Mouse (Mus musculus): ENCODE data around the gene Ttbk2.

DNA sequence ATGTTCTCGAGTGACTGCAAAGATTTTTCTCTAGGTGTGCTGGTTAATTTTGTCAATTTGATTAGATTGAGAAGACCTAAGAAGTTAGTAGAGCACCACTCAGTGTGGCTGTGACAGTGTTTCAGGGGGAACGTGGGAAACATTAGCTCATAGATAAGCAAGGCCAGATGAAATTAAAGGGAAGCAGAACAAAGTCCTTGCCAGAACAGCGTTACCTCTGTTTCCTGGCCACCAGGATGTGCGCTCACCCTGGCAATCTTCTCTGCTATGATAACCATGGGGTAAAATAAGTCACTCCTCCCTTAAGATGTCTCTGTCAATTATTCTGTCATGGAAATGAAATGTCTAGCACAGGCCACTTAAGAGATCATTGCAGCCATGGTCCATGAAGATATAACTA lies 6.4 kb downstream of the Ttbk2 start:
- TF ChIP-seq CTCF (IDR thresholded peaks at IDR 0.05; ENCODE audit: insufficient read depth, low read depth, low read length) (no peak), POLR2A (IDR thresholded peaks at IDR 0.05; ENCODE audit: insufficient read depth, low read depth, low read length) (no peak)
